In genomic region chr3:84701509-84701908, GRCm38 (mm10) we compare ENCODE assay signal across 24 mouse cellular contexts.
"Had no signal": no experiment of that assay in that cellular context is flagged by ENCODE, and none has a peak within 500 bp of the region (broad histone marks: within the 10 kb centered on the region; RNA-seq: fewer than 3 reads in every experiment).

No protein-coding gene starts in this region.

- H3K9ac ChIP-seq: heart, embryonic 13.5 days; heart, embryonic 15.5 days; hindbrain, embryonic 13.5 days; hindbrain, embryonic 15.5 days; kidney, embryonic 15.5 days; limb, embryonic 13.5 days; limb, embryonic 15.5 days; liver, embryonic 12.5 days; liver, embryonic 14.5 days had no signal

- DNase-seq: gastrocnemius, postnatal 14 days; gastrocnemius, postnatal 36 days; heart, adult 2 months; heart, postnatal 14 days; heart, postnatal 36 days; kidney, adult 11 months; kidney, adult 2 months; kidney, adult 9 months; kidney, postnatal 14 days; layer of hippocampus, adult 9-11 months; layer of hippocampus, postnatal 36 days had no signal

- ATAC-seq: hindbrain, postnatal 0 days; intestine, embryonic 16.5 days; liver, embryonic 12.5 days had no signal

- H3K4me3 ChIP-seq: heart, adult 2 months; heart, embryonic 13.5 days; heart, embryonic 15.5 days; hindbrain, embryonic 13.5 days; hindbrain, embryonic 15.5 days; kidney, embryonic 15.5 days; limb, embryonic 13.5 days; limb, embryonic 15.5 days; liver, embryonic 12.5 days had no signal

- H3K27ac ChIP-seq: heart, adult 2 months; heart, embryonic 13.5 days; heart, embryonic 15.5 days; hindbrain, embryonic 13.5 days; hindbrain, embryonic 15.5 days; hindbrain, postnatal 0 days; kidney, embryonic 15.5 days; kidney, postnatal 0 days; limb, embryonic 13.5 days; limb, embryonic 15.5 days; liver, embryonic 12.5 days; liver, embryonic 14.5 days had no signal

- H3K27me3 ChIP-seq: heart, embryonic 13.5 days; heart, embryonic 15.5 days; hindbrain, embryonic 13.5 days; hindbrain, embryonic 15.5 days; kidney, embryonic 15.5 days; limb, embryonic 15.5 days; liver, embryonic 12.5 days had no signal

- H3K4me2 ChIP-seq: heart, embryonic 11.5 days; heart, embryonic 13.5 days; heart, embryonic 15.5 days; hindbrain, embryonic 13.5 days; hindbrain, embryonic 15.5 days; kidney, embryonic 15.5 days; limb, embryonic 13.5 days; limb, embryonic 15.5 days; liver, embryonic 12.5 days had no signal

- H3K9me3 ChIP-seq: heart, embryonic 13.5 days; heart, embryonic 15.5 days; hindbrain, embryonic 13.5 days; hindbrain, embryonic 15.5 days; kidney, embryonic 15.5 days; limb, embryonic 13.5 days; limb, embryonic 15.5 days; liver, embryonic 12.5 days had no signal

- H3K36me3 ChIP-seq: heart, embryonic 13.5 days; heart, embryonic 15.5 days; hindbrain, embryonic 13.5 days; hindbrain, embryonic 15.5 days; kidney, embryonic 15.5 days; limb, embryonic 13.5 days; limb, embryonic 15.5 days; liver, embryonic 12.5 days had no signal
